Mouse (Mus musculus) heart, adult 2 months (tissue): ENCODE data around the gene Inpp5b. TPM values are rescaled to one million over a fixed set of nuclear protein-coding genes. Genes with fewer than 3 reads are reported as not detected.

ENCODE experiments used
- DNase-seq, 2 experiments: peaks; one replicate each; pipeline ENCODE4 v3.0.0; 2021
- H3K27ac ChIP-seq: fragments of 200-600 bp; 2 replicates; pipeline ENCODE4 v1.8.1; 2022
- H3K27me3 ChIP-seq: fragments of 200-500 bp; 2 replicates; pipeline ENCODE4 v1.6.1; 2012; ENCODE audit warnings: mild to moderate bottlenecking, low read length, inconsistent platforms, mixed read lengths; ENCODE audit not compliant: control insufficient read depth, insufficient read depth
- H3K36me3 ChIP-seq: fragments of 200-500 bp; 2 replicates; pipeline ENCODE4 v1.6.1; 2012; ENCODE audit warnings: low read length, inconsistent platforms; ENCODE audit not compliant: control insufficient read depth, insufficient read depth
- H3K4me1 ChIP-seq: fragments of 200-500 bp; 2 replicates; pipeline ENCODE4 v1.6.1; 2011; ENCODE audit warnings: low read length; ENCODE audit not compliant: control insufficient read depth, insufficient read depth
- H3K4me3 ChIP-seq: fragments of 200-600 bp; 2 replicates; pipeline ENCODE4 v1.8.1; 2022
- H3K79me2 ChIP-seq: fragments of 200-500 bp; replicated peaks from 2 replicates; pipeline ENCODE4 v1.6.1; 2012; ENCODE audit warnings: mild to moderate bottlenecking, inconsistent platforms, low read length, moderate library complexity, mixed read lengths; ENCODE audit not compliant: control insufficient read depth, insufficient read depth
- H3K9ac ChIP-seq: fragments of 200-500 bp; 2 replicates; pipeline ENCODE4 v1.6.1; 2012; ENCODE audit warnings: low read depth, mild to moderate bottlenecking, control low read depth, inconsistent platforms, low read length, mixed read lengths
- CTCF ChIP-seq: fragments of 200-600 bp; IDR thresholded peaks from 2 replicates; pipeline ENCODE4 v1.8.1; 2022; ENCODE audit warnings: antibody characterized with exemption, mild to moderate bottlenecking, moderate library complexity
- EP300 ChIP-seq: fragments of 200-500 bp; IDR thresholded peaks from 2 replicates; pipeline ENCODE4 v1.6.1; 2011; ENCODE audit warnings: low read depth, low read length, control low read depth; ENCODE audit not compliant: insufficient read depth
- POLR2A ChIP-seq: fragments of 200-500 bp; IDR thresholded peaks from 2 replicates; pipeline ENCODE4 v1.6.1; 2011; ENCODE audit warnings: mild to moderate bottlenecking, low read depth, low read length, control low read depth; ENCODE audit not compliant: insufficient read depth
- whole genome bisulfite sequencing: fragments of 180-500 bp; shearing (Covaris S2); methylation state at CpG from one replicate; pipeline ENCODE4 v1.1.7; 2018; 5-methylcytosine and 5-hydroxymethylcytosine counted together
- intact Hi-C: fragments of 180-260 bp; cut with DNase I; formaldehyde crosslinking; loops from one replicate; pipeline ENCODE4 v1.15.1; 2025
- polyA plus RNA-seq: library from polyadenylated mRNA; depleted of rRNA; stranded (reverse); fragments of >200 nt; gene quantifications from 2 replicates; pipeline ENCODE4 v1.2.3, GENCODE M21; 2012
- total RNA-seq, 2 experiments: library from RNA; stranded (reverse); gene quantifications; 2 replicates each; pipeline ENCODE4 v1.2.3; 2021

The Inpp5b gene
- total and polyA plus RNA-seq, 3 experiments = 8.0 to 17.8 (median 8.2) TPM

DNA sequence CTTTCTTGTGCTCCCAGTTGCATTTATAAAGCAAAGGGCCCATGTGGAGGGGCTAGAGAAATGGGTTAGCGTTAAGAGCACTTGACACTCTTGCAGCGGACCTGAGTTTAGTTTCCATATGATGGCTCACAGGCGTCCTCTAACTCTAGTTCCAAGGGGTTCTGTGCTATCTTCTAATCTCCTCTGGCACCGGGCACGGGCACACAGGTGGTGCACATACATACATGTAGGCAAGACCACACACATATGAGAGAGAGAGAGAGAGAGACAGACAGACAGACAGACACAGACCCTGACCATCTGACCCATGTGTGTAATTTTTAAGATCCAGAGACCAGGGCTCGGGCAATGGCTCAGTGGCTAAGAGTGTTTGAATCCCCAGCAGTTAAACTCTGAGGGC, 32.3 kb downstream of the Inpp5b start:
- H3K4me3 ChIP-seq = no peak overlapping the region
- H3K79me2 ChIP-seq = no peaks in the 10 kb centered on the region
- H3K36me3 ChIP-seq = no peaks in the 10 kb centered on the region
- DNase-seq = no peak
- no peak overlapping the region for H3K27ac ChIP-seq
- TF ChIP-seq CTCF (no peak), POLR2A (no peak), EP300 (no peak)
- H3K27me3 ChIP-seq = no peaks in the 10 kb centered on the region
- H3K4me1 ChIP-seq = peaks cover 5% of the 10 kb centered on the region
- WGBS = 88% methylated on average over 6 of the region's 6 CpGs
- intact Hi-C loops = no loop called here
- H3K9ac ChIP-seq = no peak overlapping the region

DNA sequence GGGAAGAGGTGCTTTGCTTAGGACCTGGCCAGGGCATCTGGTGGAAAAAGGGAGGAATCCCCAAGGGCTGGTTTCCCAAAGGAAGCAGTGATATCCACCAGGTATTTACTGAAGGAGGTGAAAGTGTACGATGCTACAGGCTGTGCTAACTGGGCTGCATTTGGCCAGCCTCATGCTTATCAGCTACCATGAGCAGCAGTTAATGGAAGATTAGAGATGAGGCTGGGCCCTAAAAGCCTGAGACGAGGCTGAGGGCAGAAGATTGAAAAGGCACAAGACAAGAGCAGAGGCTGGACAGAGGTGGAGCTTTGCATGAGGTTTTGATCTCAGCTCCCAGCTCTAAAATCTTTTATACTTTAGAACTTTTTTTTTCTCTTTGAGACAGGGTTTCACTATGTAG, 32.8 kb downstream of the Inpp5b start:
- DNase-seq = no peak
- no peak overlapping the region for H3K27ac ChIP-seq
- no peak overlapping the region for H3K9ac ChIP-seq
- intact Hi-C loops = no loop called here
- H3K27me3 ChIP-seq = no peaks in the 10 kb centered on the region
- 43% methylated on average over 2 of the region's 2 CpGs for WGBS
- H3K4me3 ChIP-seq = no peak overlapping the region
- TF ChIP-seq CTCF (no peak), POLR2A (no peak), EP300 (no peak)
- no peaks in the 10 kb centered on the region for H3K79me2 ChIP-seq
- peaks cover 5% of the 10 kb centered on the region for H3K4me1 ChIP-seq
- H3K36me3 ChIP-seq = no peaks in the 10 kb centered on the region

DNA sequence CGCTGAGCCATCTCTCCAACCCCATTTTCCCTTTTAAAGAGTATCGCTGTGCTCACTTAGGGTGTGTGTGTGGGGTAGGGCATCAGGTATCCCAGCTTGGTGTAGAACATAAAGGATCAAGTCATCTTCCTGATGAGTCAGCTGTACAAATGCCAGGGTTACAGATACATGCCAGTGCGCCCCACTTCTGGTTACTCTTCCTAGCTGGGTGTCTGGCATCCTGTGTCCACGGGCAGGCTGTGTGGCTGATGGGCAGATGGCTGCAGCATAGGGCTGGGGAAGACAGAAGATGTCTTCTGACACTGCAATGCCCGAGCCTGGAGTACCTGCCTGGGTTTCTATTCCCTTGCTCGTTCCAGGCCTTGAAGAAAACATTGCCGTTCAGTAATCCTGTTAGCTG, 39.7 kb downstream of the Inpp5b start:
- no peak overlapping the region for H3K27ac ChIP-seq
- no peaks in the 10 kb centered on the region; the same call in 1 of the 2 replicates for H3K36me3 ChIP-seq
- no peak for TF ChIP-seq CTCF
- no peak for TF ChIP-seq EP300
- TF ChIP-seq POLR2A = no peak
- no peaks in the 10 kb centered on the region for H3K79me2 ChIP-seq
- DNase-seq = no peak
- 93% methylated on average over 7 of the region's 7 CpGs for whole genome bisulfite sequencing
- no peaks in the 10 kb centered on the region for H3K27me3 ChIP-seq
- H3K4me1 ChIP-seq = no peaks in the 10 kb centered on the region
- intact Hi-C loops = no loop called here
- no peak overlapping the region for H3K4me3 ChIP-seq
- H3K9ac ChIP-seq = no peak overlapping the region

DNA sequence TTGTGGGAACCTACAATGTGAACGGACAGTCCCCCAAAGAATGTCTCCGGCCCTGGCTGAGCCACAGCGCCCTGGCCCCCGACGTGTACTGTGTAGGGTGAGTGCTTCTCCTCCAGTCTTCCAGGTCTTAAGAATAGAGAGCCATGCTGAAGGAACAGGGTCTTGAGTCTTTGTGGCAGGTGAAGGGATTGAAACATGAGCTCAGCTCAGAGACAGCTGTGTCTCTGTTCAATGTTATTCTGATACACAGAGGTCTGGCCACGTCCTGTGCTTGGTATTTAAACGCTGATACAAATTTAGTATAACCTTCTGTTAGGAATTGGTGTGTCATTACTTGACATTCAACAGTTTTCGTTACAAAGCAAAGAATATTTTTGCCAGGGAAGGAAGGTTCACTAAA, 40.7 kb downstream of the Inpp5b start:
- H3K4me1 ChIP-seq = no peaks in the 10 kb centered on the region
- no peaks in the 10 kb centered on the region for H3K79me2 ChIP-seq
- DNase-seq = no peak
- 93% methylated on average over 8 of the region's 8 CpGs for WGBS
- intact Hi-C loops = no loop called here
- TF ChIP-seq CTCF (no peak), EP300 (no peak), POLR2A (no peak)
- H3K9ac ChIP-seq = no peak overlapping the region
- no peaks in the 10 kb centered on the region; the same call in 1 of the 2 replicates for H3K36me3 ChIP-seq
- H3K4me3 ChIP-seq = no peak overlapping the region
- no peak overlapping the region for H3K27ac ChIP-seq
- no peaks in the 10 kb centered on the region for H3K27me3 ChIP-seq

DNA sequence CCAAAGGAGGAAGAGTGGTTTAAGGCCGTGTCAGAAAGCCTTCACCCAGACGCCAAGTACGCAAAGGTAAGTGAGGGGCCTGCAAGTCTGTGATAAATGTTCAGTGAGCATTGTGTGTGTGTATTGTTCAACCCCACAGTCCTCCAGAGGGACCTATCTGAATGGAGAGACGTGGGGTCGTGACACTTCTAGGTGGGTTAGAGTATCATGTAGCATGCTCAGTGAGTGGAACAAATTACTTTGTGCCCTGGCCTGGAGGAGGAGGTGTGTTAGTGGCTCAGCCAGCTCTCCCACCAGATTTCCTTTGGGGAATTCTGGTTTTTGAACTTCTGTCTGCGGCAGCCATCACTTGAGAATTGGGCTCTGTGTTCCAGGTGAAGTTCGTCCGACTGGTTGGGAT, 42.3 kb downstream of the Inpp5b start:
- Histone ChIP-seq H3K27ac (no peak overlapping the region), H3K79me2 (no peaks in the 10 kb centered on the region), H3K27me3 (no peaks in the 10 kb centered on the region), H3K4me3 (no peak overlapping the region), H3K9ac (no peak overlapping the region), H3K36me3 (no peaks in the 10 kb centered on the region; the same call in 1 of the 2 replicates), H3K4me1 (no peaks in the 10 kb centered on the region)
- TF ChIP-seq POLR2A (no peak), EP300 (no peak), CTCF (no peak)
- intact Hi-C loops = no loop called here
- WGBS = 92% methylated on average over 8 of the region's 8 CpGs
- DNase-seq = no peak

DNA sequence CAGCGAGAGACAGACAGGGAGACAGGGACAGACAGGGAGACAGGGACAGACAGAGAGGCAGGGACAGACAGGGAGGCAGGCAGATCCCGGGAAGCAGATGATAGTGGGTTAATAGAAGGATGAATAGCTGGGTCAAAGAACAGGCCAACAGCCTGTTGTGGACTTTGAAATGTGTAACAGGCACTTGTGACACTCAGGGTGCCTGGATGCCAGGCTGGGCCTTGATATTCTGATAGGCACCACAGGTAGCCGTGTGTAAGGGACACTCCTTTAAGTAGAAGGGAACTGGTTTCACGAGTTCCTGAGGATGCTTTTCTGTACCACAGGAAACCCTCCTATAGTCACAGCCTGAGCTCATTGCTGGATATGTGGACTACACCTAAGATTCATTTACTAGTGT, 48.4 kb downstream of the Inpp5b start:
- no peaks in the 10 kb centered on the region for H3K79me2 ChIP-seq
- TF ChIP-seq CTCF = no peak
- no peak for TF ChIP-seq POLR2A
- TF ChIP-seq EP300 = no peak
- intact Hi-C loops = no loop called here
- H3K9ac ChIP-seq = no peak overlapping the region
- H3K4me3 ChIP-seq = no peak overlapping the region
- H3K27me3 ChIP-seq = no peaks in the 10 kb centered on the region
- no peaks in the 10 kb centered on the region for H3K4me1 ChIP-seq
- 83% methylated on average over 4 of the region's 4 CpGs for WGBS
- no peak for DNase-seq
- H3K36me3 ChIP-seq = no peaks in the 10 kb centered on the region
- no peak overlapping the region for H3K27ac ChIP-seq

DNA sequence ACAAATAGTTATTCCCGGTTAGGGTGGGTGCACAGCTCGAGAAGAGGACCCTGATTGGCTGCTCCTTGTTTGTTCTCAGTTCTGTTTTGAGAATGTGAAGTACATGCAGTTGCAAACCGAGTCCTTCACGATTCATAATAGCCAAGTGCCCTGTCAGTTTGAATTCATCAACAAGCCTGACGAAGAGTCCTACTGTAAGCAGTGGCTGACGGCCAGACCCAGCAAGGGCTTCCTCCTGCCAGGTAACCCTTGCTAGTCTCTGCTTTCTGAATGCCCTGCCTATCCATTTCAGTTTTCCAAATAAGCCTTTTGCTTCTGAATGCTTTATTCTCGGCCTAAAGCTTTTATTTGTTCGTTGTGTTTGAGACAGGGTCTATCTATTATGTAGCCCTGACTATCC, 50.5 kb downstream of the Inpp5b start:
- no peak overlapping the region for H3K4me3 ChIP-seq
- no peak overlapping the region for H3K27ac ChIP-seq
- TF ChIP-seq EP300 = no peak
- no peak overlapping the region for H3K9ac ChIP-seq
- 81% methylated on average over 8 of the region's 8 CpGs for WGBS
- no peaks in the 10 kb centered on the region for H3K36me3 ChIP-seq
- H3K27me3 ChIP-seq = no peaks in the 10 kb centered on the region
- no peak for DNase-seq
- intact Hi-C loops = no loop called here
- no peaks in the 10 kb centered on the region for H3K79me2 ChIP-seq
- H3K4me1 ChIP-seq = no peaks in the 10 kb centered on the region
